Mouse (Mus musculus) cerebellum, postnatal 25 days (tissue): Measurements from ENCODE around the gene Dctn5.
"Not testable (repeated sequence)": the region's sequence is repeated elsewhere in the genome, so short reads cannot be mapped to it uniquely, and the experiment has no call there.

Experiments used
- DNase-seq, 2 experiments: peaks; one replicate each; pipeline ENCODE4 v3.0.0; 2021; ENCODE audit warnings: mixed read lengths in 2 of 2

Gene Dctn5

GRCm38 (mm10) chr7:122132497-122133337, at the start of gene Dctn5, which contains the start of gene Palb2:
Gene Dctn5 (plus strand): TSS chr7:122133041.
Gene Palb2 (minus strand): TSS chr7:122132985.
- DNase-seq, result peak; percentile 98 to 99

DNA sequence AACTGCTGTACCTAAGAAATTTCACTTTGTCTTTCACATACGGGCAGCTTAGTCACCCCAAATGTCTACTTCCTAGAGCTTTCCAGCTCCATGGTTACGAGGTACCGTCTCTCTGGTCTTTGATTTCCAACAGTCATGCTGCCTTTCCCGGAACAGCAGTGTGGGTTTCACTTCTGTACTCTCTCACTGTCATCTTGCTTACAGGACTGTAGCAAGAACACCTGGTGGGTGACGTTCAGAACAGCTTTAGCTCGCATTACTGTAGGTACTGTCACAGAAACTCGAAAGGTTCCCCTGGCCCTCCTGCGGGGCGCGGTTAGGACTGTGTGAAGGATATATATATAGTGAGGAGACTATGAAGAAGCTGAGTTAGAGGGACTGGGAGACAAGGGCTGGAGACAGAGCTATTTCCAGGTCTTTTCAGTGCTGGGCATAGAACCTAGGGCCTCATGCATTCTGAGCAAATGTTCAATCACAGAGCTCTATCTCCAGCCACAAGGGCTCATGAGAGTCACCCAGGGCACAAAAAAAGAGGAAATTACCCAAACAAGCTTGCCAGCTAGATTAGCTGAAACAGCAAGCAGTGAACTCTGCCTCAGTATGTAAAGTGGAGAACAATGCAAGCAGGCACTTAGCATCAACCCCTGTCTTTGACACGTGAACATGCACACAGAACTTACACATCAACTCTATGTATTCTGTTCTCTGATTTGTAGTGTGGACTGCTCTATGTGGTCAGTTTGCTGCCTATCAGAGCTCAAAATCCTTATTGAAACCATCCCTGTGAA, 45.5 kb upstream of the Dctn5 start:
- DNase-seq, result no peak

DNA sequence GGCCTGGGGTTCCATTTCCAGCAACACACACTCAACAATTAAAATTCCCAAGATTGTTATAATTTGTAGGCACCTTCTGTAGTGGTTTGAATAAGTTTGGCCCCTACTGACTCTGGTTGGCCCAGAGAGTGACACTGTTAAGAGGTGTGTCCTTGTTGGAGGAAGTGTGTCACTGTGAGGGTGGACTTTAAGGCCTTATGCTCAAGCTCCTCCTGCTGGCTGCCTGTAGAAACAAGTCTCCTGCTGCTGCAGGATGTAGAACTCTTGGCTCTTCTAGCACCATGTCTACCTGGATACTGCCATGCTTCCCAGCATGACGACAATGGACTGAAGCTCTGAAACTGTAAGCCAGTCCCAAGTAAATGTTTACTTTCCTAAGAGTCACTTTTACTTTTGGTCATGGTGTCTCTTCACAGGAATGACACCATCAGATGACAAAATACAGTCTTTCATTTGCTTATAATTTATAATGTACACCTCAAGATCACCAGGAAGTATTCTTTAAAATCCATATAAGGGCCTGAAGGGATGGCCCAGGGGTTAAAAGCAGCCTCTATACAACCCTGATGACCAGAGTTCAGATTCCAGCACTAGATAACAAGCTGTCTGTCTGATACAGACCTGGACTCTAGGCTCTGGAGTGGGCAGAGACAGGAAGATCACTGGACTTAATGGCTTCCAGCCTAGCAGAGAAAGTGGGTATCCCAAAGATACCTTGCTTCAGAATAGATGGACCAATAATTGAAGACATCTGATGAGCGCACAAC, 38.1 kb upstream of the Dctn5 start:
- no peak for DNase-seq

- no peak for DNase-seq
Measured at GRCm38 (mm10) chr7:122098009-122098408, 34.8 kb upstream of the Dctn5 start.

DNA sequence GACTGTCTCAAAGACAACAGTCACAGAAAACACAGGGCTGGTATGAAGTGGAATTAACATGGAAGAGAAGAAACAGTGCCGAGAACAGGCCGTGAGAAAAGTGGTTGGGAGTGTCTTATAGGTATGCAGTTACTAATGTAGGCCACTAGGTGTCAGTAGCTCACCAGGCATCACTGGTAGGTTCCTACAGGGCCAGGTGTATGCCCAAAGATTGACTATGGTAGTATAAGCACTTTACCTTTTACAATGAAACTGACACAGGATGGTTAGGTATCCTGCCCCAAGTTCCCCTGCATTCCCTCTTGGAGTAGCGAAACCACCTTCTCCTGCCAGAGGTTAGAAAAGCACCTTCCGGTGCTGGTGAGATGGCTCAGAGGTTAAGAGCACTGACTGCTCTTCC, 33.6 kb upstream of the Dctn5 start:
- DNase-seq, result peak; percentile 39 to 62

DNA sequence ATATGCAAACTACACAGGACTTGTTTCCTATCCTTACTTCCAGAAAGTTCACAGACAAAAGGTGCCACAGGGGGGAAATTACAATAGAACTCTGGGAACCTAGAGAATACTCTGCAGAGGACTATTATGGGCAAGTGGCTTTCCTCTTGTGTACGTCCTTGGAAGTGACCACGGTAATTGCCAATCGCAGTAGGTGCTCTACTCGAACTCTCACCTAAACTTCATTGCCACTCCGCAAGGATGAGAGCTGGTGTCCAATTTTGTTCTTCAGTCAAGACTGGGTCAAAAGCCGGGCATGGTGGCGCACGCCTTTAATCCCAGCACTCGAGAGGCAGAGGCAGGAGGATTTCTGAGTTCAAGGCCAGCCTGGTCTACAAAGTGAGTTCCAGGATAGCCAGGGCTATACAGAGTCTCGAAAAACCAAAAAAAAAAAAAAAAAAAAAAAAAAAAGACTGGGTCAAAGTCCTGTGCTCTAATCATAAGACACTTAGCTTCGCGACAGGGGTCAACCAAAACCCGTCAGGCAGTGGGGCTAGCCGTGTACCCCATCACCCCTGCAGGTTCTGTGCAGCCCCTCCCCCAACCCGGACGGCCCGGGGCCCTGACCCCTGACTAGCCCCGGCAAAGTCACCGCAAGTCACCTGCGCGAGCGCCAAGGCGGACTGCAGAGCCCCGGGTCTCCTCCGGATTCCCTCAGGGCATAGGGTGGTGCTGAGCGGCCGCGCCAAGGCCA, 31.7 kb upstream of the Dctn5 start:
- DNase-seq, result not testable (repeated sequence)

DNA sequence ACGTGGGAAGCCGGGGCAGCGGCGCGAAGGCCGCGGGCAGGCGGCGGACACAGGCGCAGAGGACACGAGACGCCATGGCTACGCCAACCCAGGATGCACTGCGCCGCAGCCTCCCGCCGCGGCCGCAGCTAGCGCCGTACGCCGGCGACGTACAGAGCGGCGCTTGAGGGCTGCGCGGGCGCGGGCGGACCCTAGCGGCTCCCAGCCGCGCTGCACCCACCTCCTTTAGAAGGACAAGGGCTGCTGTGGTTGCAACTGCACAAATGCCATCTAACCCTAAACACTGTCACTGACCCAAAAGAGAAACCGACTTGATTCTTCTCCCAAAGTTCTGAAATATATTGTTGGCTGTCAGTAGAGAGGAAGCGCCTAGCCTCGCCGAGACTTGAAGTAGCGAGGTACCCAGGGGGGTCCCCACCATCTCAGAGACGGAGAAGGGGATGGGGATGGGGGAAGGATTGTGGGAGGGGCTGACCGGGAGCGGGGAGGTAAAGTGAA, 31.0 kb upstream of the Dctn5 start, which contains the start of gene Ndufab1:
TSS of gene Ndufab1 (minus strand) at position 140 of the 498 bp plus-strand sequence.
- peak; percentile 95 to 96 for DNase-seq

DNA sequence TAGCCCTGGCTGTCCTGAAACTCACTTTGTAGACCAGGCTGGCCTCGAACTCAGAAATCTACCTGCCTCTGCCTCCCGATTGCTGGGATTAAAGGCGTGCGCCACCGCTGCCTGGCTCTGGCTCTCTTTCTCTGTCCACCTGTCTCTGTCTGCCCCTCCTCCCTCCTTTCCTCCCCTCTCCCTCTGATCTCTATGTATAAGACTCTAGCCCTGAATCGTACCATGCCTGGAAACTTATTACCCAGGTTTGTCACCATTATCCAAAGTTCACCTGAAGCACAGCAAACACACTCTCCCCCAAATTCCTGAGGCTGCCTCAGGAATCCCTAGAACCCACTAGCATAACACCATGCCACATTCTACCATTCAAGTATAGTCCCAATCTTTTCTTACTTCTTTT, 24.6 kb upstream of the Dctn5 start:
- no peak for DNase-seq

GRCm38 (mm10) chr7:122123518-122123917, 9.3 kb upstream of the Dctn5 start:
- DNase-seq, result no peak

GRCm38 (mm10) chr7:122125636-122126035, 7.2 kb upstream of the Dctn5 start:
- no peak for DNase-seq

DNA sequence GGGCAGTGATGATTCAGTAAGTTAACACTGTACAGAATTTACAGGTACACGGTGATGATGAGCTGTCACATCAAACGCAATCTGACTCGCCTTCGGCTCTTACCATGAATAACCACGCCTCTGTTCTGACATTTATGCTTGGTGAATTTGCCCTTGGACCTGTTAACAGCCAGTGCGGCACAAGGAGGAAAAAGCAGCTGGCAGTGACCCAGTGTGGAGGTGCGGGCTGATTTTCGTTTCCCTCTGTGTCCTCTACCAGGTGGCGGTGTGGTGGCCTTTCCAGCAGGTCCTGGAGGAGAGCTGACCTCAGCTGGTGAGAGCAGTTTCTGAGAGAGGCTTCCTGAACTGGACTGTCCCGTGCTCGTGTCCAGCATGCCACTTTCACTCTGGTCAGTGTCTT, 5.9 kb upstream of the Dctn5 start:
- no peak for DNase-seq

- no peak for DNase-seq
Measured at GRCm38 (mm10) chr7:122131834-122132233, 1.0 kb upstream of the Dctn5 start.

- DNase-seq, result no peak
Measured at GRCm38 (mm10) chr7:122133338-122133625, 441 bp downstream of the Dctn5 start.

GRCm38 (mm10) chr7:122135070-122135469, 2.2 kb downstream of the Dctn5 start:
- DNase-seq, result peak; percentile 11 to 25

GRCm38 (mm10) chr7:122137071-122137470, 4.2 kb downstream of the Dctn5 start:
- DNase-seq, result no peak

GRCm38 (mm10) chr7:122138190-122138589, 5.3 kb downstream of the Dctn5 start:
- DNase-seq, result no peak

GRCm38 (mm10) chr7:122140991-122141390, 8.2 kb downstream of the Dctn5 start:
- DNase-seq, result no peak

DNA sequence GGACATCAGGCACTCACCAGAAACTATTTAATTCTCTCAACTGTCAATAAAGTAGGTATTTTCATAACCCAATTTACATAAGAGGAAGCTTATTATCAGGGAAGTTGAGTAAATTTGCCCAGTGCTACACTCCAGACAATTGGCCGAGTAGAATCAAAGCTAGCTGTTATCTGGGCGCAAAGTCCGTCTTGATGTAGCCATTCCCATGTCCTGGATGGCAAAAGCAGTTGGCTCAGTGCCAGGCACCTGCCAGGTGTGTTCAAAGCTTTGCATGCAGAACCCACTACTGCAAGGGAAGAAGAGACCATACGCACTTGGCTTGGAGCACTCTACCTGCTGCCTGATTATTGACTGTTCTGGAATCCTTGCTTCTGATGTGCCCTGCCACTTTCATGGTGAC, 19.6 kb downstream of the Dctn5 start:
- DNase-seq, result peak in 1 of 2 experiments; percentile 34

GRCm38 (mm10) chr7:122158488-122158887, 25.6 kb downstream of the Dctn5 start:
- DNase-seq, result no peak

- peak; percentile 76 to 85 for DNase-seq
Measured at GRCm38 (mm10) chr7:122158915-122159902, 26.4 kb downstream of the Dctn5 start, which contains the start of gene Plk1. Gene Plk1 (plus strand): TSS chr7:122159439.

DNA sequence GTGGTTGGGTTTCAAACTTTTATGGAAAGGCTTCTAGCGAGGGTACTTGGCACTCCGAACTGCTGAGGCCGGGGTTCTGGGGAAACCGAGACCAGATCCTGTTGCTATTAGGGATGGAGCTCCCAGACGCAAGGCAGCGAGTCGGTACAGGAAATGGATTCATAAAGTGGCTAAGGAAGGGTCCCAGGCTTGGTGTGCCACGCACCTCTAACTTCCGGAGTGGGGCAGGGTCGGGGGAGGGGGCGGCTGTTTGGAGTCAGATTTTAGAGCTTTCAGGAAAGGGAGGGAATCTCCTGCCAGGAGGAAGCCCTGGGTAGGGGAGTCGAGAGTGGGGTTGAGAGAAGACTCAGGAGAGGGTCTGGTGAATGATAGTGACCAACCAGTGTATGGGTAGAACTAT, 27.2 kb downstream of the Dctn5 start:
- DNase-seq, result no peak
